Mouse (Mus musculus) heart, embryonic 12.5 days (tissue): Measurements from ENCODE around the gene Psma6. TPM values are rescaled to one million over a fixed set of nuclear protein-coding genes. Genes with fewer than 3 reads are reported as not detected.
A peak's percentile ranks its signal among the peaks of the same experiment; 100 is the strongest.

Source experiments
- ATAC-seq: fragments of 200-750 bp; cut with Nextera tagmentation; 2 replicates; pipeline ENCODE4 v1.8.0; 2017; ENCODE audit warnings: moderate TSS enrichment, moderate library complexity; ENCODE audit not compliant: insufficient number of reproducible peaks, low FRiP score
- H3K27ac ChIP-seq: fragments of 300-500 bp; sonication (generic); 2 replicates; pipeline ENCODE4 v1.5.1; 2016; ENCODE audit warnings: mild to moderate bottlenecking, moderate library complexity; ENCODE audit not compliant: poor library complexity, severe bottlenecking
- H3K27me3 ChIP-seq: fragments of 300-500 bp; sonication (generic); replicated peaks from 2 replicates; pipeline ENCODE4 v1.6.1; 2016; ENCODE audit warnings: mild to moderate bottlenecking, moderate library complexity
- H3K36me3 ChIP-seq: fragments of 300-500 bp; sonication (generic); 2 replicates; pipeline ENCODE4 v1.6.1; 2016; ENCODE audit warnings: mild to moderate bottlenecking, moderate library complexity
- H3K4me1 ChIP-seq: fragments of 300-500 bp; sonication (generic); replicated peaks from 2 replicates; pipeline ENCODE4 v1.6.1; 2016; ENCODE audit warnings: mild to moderate bottlenecking
- H3K4me2 ChIP-seq: fragments of 300-500 bp; sonication (generic); 2 replicates; pipeline ENCODE4 v1.6.1; 2016; ENCODE audit warnings: mild to moderate bottlenecking, moderate library complexity
- H3K4me3 ChIP-seq: fragments of 300-500 bp; sonication (generic); 2 replicates; pipeline ENCODE4 v1.5.1; 2016; ENCODE audit warnings: mild to moderate bottlenecking
- H3K9ac ChIP-seq: fragments of 300-500 bp; sonication (generic); 2 replicates; pipeline ENCODE4 v1.6.1; 2016; ENCODE audit warnings: mild to moderate bottlenecking, moderate library complexity
- H3K9me3 ChIP-seq: fragments of 300-500 bp; sonication (generic); replicated peaks from 2 replicates; pipeline ENCODE4 v1.6.1; 2016; ENCODE audit warnings: mild to moderate bottlenecking, moderate library complexity
- WGBS: fragments of 180-500 bp; shearing (Covaris S2); methylation state at CpG from one replicate; pipeline ENCODE4 v1.1.7; 2016; 5-methylcytosine and 5-hydroxymethylcytosine counted together
- polyA plus RNA-seq: library from polyadenylated mRNA; unstranded; fragments of >200 nt; fragmentation: Nextera tagmentation; extraction: Ambion mirVana; gene quantifications from 2 replicates; pipeline ENCODE4 v1.2.1, GENCODE M21; 2016

Gene Psma6
- polyA plus RNA-seq, 1 experiment from 2014 or later, result 298 TPM

- Histone ChIP-seq H3K9me3 (no peaks in the 10 kb centered on the region), H3K4me2 (no peak overlapping the region), H3K27me3 (no peaks in the 10 kb centered on the region), H3K27ac (no peak overlapping the region), H3K36me3 (0 out of 2 replicates have a peak, but pooled peaks cover 5% of the 10 kb centered on the region), H3K4me3 (no peak overlapping the region), H3K4me1 (no peaks in the 10 kb centered on the region), H3K9ac (no peak overlapping the region)
- WGBS, result 84% methylated on average over 16 of the region's 16 CpGs
- ATAC-seq, result no peak
Observed at GRCm38 (mm10) chr12:55376956-55377609, 6.9 kb upstream of the Psma6 start.

GRCm38 (mm10) chr12:55377610-55377980 lies 6.4 kb upstream of the Psma6 start:
- Histone ChIP-seq H3K4me2 (no peak overlapping the region), H3K9me3 (no peaks in the 10 kb centered on the region), H3K9ac (no peak overlapping the region), H3K4me3 (no peak overlapping the region), H3K27ac (no peak overlapping the region), H3K4me1 (no peaks in the 10 kb centered on the region), H3K27me3 (no peaks in the 10 kb centered on the region), H3K36me3 (peaks cover 8% of the 10 kb centered on the region)
- 70% methylated on average over 6 of the region's 6 CpGs for WGBS
- no peak for ATAC-seq

DNA sequence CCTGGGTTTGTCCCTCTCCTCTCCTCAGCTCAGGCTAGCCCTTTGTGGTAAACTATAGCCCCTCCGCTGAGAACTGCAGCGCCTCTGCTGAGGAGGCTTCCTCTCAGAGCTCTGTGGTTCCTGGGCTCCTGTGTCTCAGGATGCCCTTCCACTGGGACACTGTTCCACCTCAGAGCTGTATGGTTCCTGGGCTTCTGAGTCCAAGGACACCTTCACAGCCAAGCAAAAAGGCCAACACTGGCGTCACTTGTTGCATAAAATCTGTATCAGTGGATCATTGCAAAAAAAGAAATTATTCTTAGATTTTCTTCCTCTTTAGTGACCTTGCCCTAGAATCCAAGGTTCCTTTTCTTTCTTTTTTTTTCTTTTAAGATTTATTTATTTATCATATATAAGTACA lies 804 bp downstream of the Psma6 start:
- Histone ChIP-seq H3K4me2 (no peak overlapping the region), H3K36me3 (peaks cover 5% of the 10 kb centered on the region), H3K4me1 (peaks cover 21% of the 10 kb centered on the region), H3K9me3 (no peaks in the 10 kb centered on the region), H3K27ac (no peak overlapping the region), H3K9ac (no peak overlapping the region), H3K27me3 (no peaks in the 10 kb centered on the region), H3K4me3 (no peak overlapping the region)
- WGBS, result 84% methylated on average over 3 of the region's 3 CpGs
- no peak for ATAC-seq

DNA sequence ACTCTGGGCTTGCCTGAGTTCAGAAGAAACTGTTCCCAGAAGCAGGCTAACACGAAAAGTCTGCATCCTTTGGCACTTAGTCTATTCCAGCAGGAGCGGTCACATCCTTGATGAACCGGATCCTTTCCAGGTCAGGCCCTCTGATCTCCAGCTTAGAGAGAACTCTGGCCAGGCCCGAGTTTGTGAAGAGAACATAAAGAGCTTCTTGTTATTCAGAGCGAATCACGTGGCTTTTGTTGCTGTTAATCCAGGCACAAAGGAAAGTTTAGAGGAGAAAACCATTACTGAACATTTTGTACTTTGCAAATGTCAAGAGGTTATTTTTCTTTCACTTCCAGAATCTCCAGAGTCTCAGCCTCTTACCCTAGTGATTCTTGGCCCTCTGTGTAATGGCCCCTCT lies 1.9 kb downstream of the Psma6 start:
- Histone ChIP-seq H3K9ac (no peak overlapping the region), H3K36me3 (peaks cover 5% of the 10 kb centered on the region), H3K27me3 (no peaks in the 10 kb centered on the region), H3K27ac (no peak overlapping the region), H3K9me3 (no peaks in the 10 kb centered on the region), H3K4me3 (no peak overlapping the region), H3K4me2 (no peak overlapping the region), H3K4me1 (peaks cover 21% of the 10 kb centered on the region)
- WGBS, result 69% methylated on average over 6 of the region's 6 CpGs
- no peak for ATAC-seq

- no peaks in the 10 kb centered on the region for H3K9me3 ChIP-seq
- peaks cover 21% of the 10 kb centered on the region for H3K4me1 ChIP-seq
- no peak overlapping the region for H3K4me3 ChIP-seq
- ATAC-seq, result no peak
- WGBS, result 71% methylated on average over 9 of the region's 9 CpGs
- H3K27ac ChIP-seq, result no peak overlapping the region
- H3K36me3 ChIP-seq, result peaks cover 5% of the 10 kb centered on the region
- H3K4me2 ChIP-seq, result no peak overlapping the region
- no peaks in the 10 kb centered on the region for H3K27me3 ChIP-seq
- H3K9ac ChIP-seq, result no peak overlapping the region
Observed at GRCm38 (mm10) chr12:55386456-55386855, 2.4 kb downstream of the Psma6 start.

- no peak overlapping the region for H3K27ac ChIP-seq
- 47% methylated on average over 7 of the region's 7 CpGs for WGBS
- H3K27me3 ChIP-seq, result no peaks in the 10 kb centered on the region
- H3K9me3 ChIP-seq, result no peaks in the 10 kb centered on the region
- no peak overlapping the region for H3K9ac ChIP-seq
- peaks cover 5% of the 10 kb centered on the region for H3K36me3 ChIP-seq
- H3K4me3 ChIP-seq, result no peak overlapping the region
- H3K4me1 ChIP-seq, result peaks cover 21% of the 10 kb centered on the region
- ATAC-seq, result no peak
- H3K4me2 ChIP-seq, result no peak overlapping the region
Observed at GRCm38 (mm10) chr12:55387083-55387787, 3.2 kb downstream of the Psma6 start.

- Histone ChIP-seq H3K9ac (no peak overlapping the region), H3K4me1 (peaks cover 21% of the 10 kb centered on the region), H3K4me2 (no peak overlapping the region), H3K36me3 (no peaks in the 10 kb centered on the region), H3K27me3 (no peaks in the 10 kb centered on the region), H3K4me3 (no peak overlapping the region), H3K9me3 (no peaks in the 10 kb centered on the region), H3K27ac (no peak overlapping the region)
- 67% methylated on average over 11 of the region's 11 CpGs for WGBS
- ATAC-seq, result no peak
Observed at GRCm38 (mm10) chr12:55387788-55388465, 3.9 kb downstream of the Psma6 start.

DNA sequence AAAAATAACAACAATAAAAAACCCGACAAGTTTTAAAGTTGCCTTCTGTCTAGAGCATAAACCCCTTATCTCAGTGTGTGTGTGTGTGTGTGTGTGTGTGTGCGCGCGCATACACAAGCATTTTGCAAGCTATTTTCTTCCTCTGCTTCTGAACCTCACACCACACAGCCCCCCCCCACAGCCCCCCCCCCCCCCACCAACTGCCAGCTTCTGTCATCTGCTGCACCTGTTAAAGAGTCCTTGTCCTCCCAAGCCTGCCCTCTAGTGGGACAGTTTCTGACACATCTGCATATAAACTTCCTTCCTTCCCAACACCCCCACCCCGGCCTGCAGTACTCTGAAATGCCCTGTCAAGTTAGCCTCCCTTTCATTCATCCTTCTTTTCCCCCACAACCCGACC lies 4.5 kb downstream of the Psma6 start:
- H3K4me2 ChIP-seq, result no peak overlapping the region
- ATAC-seq, result no peak
- H3K9ac ChIP-seq, result no peak overlapping the region
- H3K27me3 ChIP-seq, result no peaks in the 10 kb centered on the region
- no peak overlapping the region for H3K4me3 ChIP-seq
- H3K9me3 ChIP-seq, result no peaks in the 10 kb centered on the region
- peaks cover 21% of the 10 kb centered on the region for H3K4me1 ChIP-seq
- 63% methylated on average over 6 of the region's 6 CpGs for WGBS
- H3K27ac ChIP-seq, result no peak overlapping the region
- H3K36me3 ChIP-seq, result no peaks in the 10 kb centered on the region

DNA sequence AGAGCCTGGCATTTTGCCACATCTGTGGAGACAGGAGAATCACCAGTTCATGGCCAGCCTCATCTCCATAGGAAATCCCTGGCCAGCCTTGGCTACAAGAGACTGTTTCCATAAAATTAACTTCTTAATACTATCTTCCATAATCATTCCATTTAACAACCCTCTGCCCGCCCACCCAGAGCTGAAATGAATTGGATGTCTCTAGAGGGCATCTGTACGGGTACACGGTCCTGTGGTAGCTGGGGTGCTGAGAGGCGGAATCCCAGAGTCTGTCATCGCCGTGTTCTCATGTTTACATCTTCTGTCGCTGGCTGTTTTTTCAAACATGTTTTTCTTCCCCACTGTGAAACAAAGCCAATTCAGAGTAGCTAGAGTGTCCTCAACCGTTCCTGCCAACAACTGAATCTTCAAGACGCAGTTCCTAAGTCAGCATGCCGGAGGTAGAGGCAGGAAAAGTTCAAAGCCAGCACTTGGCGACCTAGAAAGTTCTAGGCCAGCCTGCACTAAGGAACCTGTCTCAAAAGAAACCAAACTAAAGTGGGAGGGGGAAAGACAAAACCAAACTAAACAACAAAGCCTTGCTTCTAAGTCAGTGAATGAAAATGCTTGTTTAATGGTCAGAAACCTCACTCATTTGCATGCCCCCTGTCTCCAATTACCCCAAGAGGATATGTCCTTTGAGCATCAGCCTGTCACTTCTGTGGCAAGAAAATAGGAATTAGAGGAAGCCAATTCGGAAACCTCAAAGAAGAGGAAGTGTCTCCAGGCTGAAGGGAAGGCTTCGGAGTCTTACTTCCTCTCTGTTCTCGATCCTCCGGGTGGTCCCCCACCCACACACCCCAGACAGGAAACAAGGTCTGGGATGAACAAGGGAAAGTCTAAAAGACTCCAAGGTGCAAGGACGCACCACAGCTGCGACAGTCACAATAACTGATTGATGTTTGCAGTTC lies 5.4 kb downstream of the Psma6 start:
- Histone ChIP-seq H3K27ac (no peak overlapping the region), H3K9ac (no peak overlapping the region), H3K4me3 (no peak overlapping the region), H3K9me3 (no peaks in the 10 kb centered on the region), H3K4me1 (peaks cover 21% of the 10 kb centered on the region), H3K4me2 (no peak overlapping the region), H3K27me3 (no peaks in the 10 kb centered on the region), H3K36me3 (no peaks in the 10 kb centered on the region)
- WGBS, result 63% methylated on average over 17 of the region's 17 CpGs
- ATAC-seq, result 0 out of 2 replicates have a peak, but pooled peaks have one; percentile 9

GRCm38 (mm10) chr12:55392120-55392519 lies 8.1 kb downstream of the Psma6 start:
- Histone ChIP-seq H3K4me2 (no peak overlapping the region), H3K4me1 (peaks cover 14% of the 10 kb centered on the region), H3K4me3 (no peak overlapping the region), H3K36me3 (no peaks in the 10 kb centered on the region), H3K9ac (no peak overlapping the region), H3K27me3 (no peaks in the 10 kb centered on the region), H3K27ac (no peak overlapping the region), H3K9me3 (no peaks in the 10 kb centered on the region)
- ATAC-seq, result no peak
